Mouse (Mus musculus): Measurements from ENCODE around the gene Eral1. TPM values are rescaled to one million over a fixed set of nuclear protein-coding genes. Genes with fewer than 3 reads are reported as not detected.
"Not testable (repeated sequence)": the region's sequence is repeated elsewhere in the genome, so short reads cannot be mapped to it uniquely, and the experiment has no call there.

Eral1 gene
- polyA plus RNA-seq, 1 experiment from 2014 or later, result 32.4 TPM

GRCm38 (mm10) chr11:78065906-78066305 is 14.3 kb downstream of the Eral1 start:
- no peak for ATAC-seq (replicated peaks; ENCODE audit: low FRiP score, low TSS enrichment, low read depth)
- Histone ChIP-seq H3K4me2 (ENCODE audit: low read length) (no peak overlapping the region), H3K4me1 (replicated peaks; ENCODE audit: control insufficient read depth, insufficient read depth, low read length) (no peaks in the 10 kb centered on the region), H3K27ac (ENCODE audit: low read depth) (no peak overlapping the region), H3K9me3 (ENCODE audit: control insufficient read depth, low read length) (no peaks in the 10 kb centered on the region), H3K27me3 (replicated peaks; ENCODE audit: control insufficient read depth, insufficient read depth, low read length) (no peaks in the 10 kb centered on the region), H3K4me3 (ENCODE audit: low read depth, low read length) (no peak overlapping the region), H3K36me3 (ENCODE audit: control insufficient read depth, insufficient read depth, low read length) (no peaks in the 10 kb centered on the region), H3K9ac (ENCODE audit: low read length) (no peak overlapping the region)
- 38% methylated on average over 2 of the region's 2 CpGs for WGBS
- DNase-seq (ENCODE audit: low spot score), result no peak

- H3K4me1 ChIP-seq (replicated peaks; ENCODE audit: control insufficient read depth, insufficient read depth, low read length), result no peaks in the 10 kb centered on the region
- no peak for ATAC-seq (replicated peaks; ENCODE audit: low FRiP score, low TSS enrichment, low read depth)
Observed at GRCm38 (mm10) chr11:78062563-78062962, 17.6 kb downstream of the Eral1 start.

GRCm38 (mm10) chr11:78059833-78060757 is 20.1 kb downstream of the Eral1 start:
- no peak for DNase-seq (ENCODE audit: low spot score)
- Histone ChIP-seq H3K4me3 (ENCODE audit: low read depth, low read length) (no peak overlapping the region), H3K27ac (ENCODE audit: low read depth) (no peak overlapping the region), H3K4me2 (ENCODE audit: low read length) (no peak overlapping the region), H3K9me3 (ENCODE audit: control insufficient read depth, low read length) (no peaks in the 10 kb centered on the region), H3K4me1 (replicated peaks; ENCODE audit: control insufficient read depth, insufficient read depth, low read length) (no peaks in the 10 kb centered on the region), H3K27me3 (replicated peaks; ENCODE audit: control insufficient read depth, insufficient read depth, low read length) (no peaks in the 10 kb centered on the region), H3K36me3 (ENCODE audit: control insufficient read depth, insufficient read depth, low read length) (peaks cover 31% of the 10 kb centered on the region), H3K9ac (ENCODE audit: low read length) (no peak overlapping the region)
- peak; percentile 86; the same call in 1 of the 2 replicates for ATAC-seq (replicated peaks; ENCODE audit: low FRiP score, low TSS enrichment, low read depth)
- WGBS, result 65% methylated on average over 9 of the region's 9 CpGs

More at GRCm38 (mm10) chr11:78062563-78062962, 17.6 kb downstream of the Eral1 start:
- WGBS, result 80% methylated on average over 1 of the region's 1 CpGs
- no peak for DNase-seq (ENCODE audit: low spot score)
- Histone ChIP-seq H3K36me3 (ENCODE audit: control insufficient read depth, insufficient read depth, low read length) (peaks cover 24% of the 10 kb centered on the region), H3K9me3 (ENCODE audit: control insufficient read depth, low read length) (no peaks in the 10 kb centered on the region), H3K4me2 (ENCODE audit: low read length) (no peak overlapping the region), H3K27ac (ENCODE audit: low read depth) (no peak overlapping the region), H3K9ac (ENCODE audit: low read length) (no peak overlapping the region), H3K27me3 (replicated peaks; ENCODE audit: control insufficient read depth, insufficient read depth, low read length) (no peaks in the 10 kb centered on the region), H3K4me3 (ENCODE audit: low read depth, low read length) (no peak overlapping the region)

GRCm38 (mm10) chr11:78056946-78057345 is 23.2 kb downstream of the Eral1 start:
- H3K36me3 ChIP-seq (ENCODE audit: control insufficient read depth, insufficient read depth, low read length), result peaks cover 42% of the 10 kb centered on the region
- WGBS, result 85% methylated on average over 8 of the region's 8 CpGs
- no peak overlapping the region for H3K4me3 ChIP-seq (ENCODE audit: low read depth, low read length)
- no peak overlapping the region for H3K9ac ChIP-seq (ENCODE audit: low read length)
- H3K4me1 ChIP-seq (replicated peaks; ENCODE audit: control insufficient read depth, insufficient read depth, low read length), result no peaks in the 10 kb centered on the region
- no peak for DNase-seq (ENCODE audit: low spot score)
- H3K27ac ChIP-seq (ENCODE audit: low read depth), result no peak overlapping the region
- H3K27me3 ChIP-seq (replicated peaks; ENCODE audit: control insufficient read depth, insufficient read depth, low read length), result no peaks in the 10 kb centered on the region
- H3K4me2 ChIP-seq (ENCODE audit: low read length), result no peak overlapping the region
- no peak for ATAC-seq (replicated peaks; ENCODE audit: low FRiP score, low TSS enrichment, low read depth)
- H3K9me3 ChIP-seq (ENCODE audit: control insufficient read depth, low read length), result no peaks in the 10 kb centered on the region

GRCm38 (mm10) chr11:78053078-78053477 is 27.1 kb downstream of the Eral1 start:
- no peak for DNase-seq (ENCODE audit: low spot score)
- no peak for ATAC-seq (replicated peaks; ENCODE audit: low FRiP score, low TSS enrichment, low read depth)
- Histone ChIP-seq H3K4me3 (ENCODE audit: low read depth, low read length) (no peak overlapping the region), H3K4me2 (ENCODE audit: low read length) (no peak overlapping the region), H3K27ac (ENCODE audit: low read depth) (no peak overlapping the region), H3K9me3 (ENCODE audit: control insufficient read depth, low read length) (no peaks in the 10 kb centered on the region), H3K9ac (ENCODE audit: low read length) (no peak overlapping the region), H3K27me3 (replicated peaks; ENCODE audit: control insufficient read depth, insufficient read depth, low read length) (no peaks in the 10 kb centered on the region), H3K4me1 (replicated peaks; ENCODE audit: control insufficient read depth, insufficient read depth, low read length) (no peaks in the 10 kb centered on the region), H3K36me3 (ENCODE audit: control insufficient read depth, insufficient read depth, low read length) (peaks cover 36% of the 10 kb centered on the region)
- 88% methylated on average over 8 of the region's 8 CpGs for WGBS

GRCm38 (mm10) chr11:78048637-78049036 is 31.5 kb downstream of the Eral1 start:
- not testable (repeated sequence) for H3K4me1 ChIP-seq (replicated peaks; ENCODE audit: control insufficient read depth, insufficient read depth, low read length); ATAC-seq (replicated peaks; ENCODE audit: low FRiP score, low TSS enrichment, low read depth); H3K27me3 ChIP-seq (replicated peaks; ENCODE audit: control insufficient read depth, insufficient read depth, low read length); H3K9ac ChIP-seq (ENCODE audit: low read length); H3K27ac ChIP-seq (ENCODE audit: low read depth); H3K4me2 ChIP-seq (ENCODE audit: low read length); H3K4me3 ChIP-seq (ENCODE audit: low read depth, low read length); H3K9me3 ChIP-seq (ENCODE audit: control insufficient read depth, low read length); DNase-seq (ENCODE audit: low spot score)
- 94% methylated on average over 2 of the region's 4 CpGs for WGBS
- H3K36me3 ChIP-seq (ENCODE audit: control insufficient read depth, insufficient read depth, low read length), result peaks cover 17% of the 10 kb centered on the region

GRCm38 (mm10) chr11:78044758-78045251 is 35.4 kb downstream of the Eral1 start:
- Histone ChIP-seq H3K36me3 (ENCODE audit: control insufficient read depth, insufficient read depth, low read length) (no peaks in the 10 kb centered on the region), H3K4me1 (replicated peaks; ENCODE audit: control insufficient read depth, insufficient read depth, low read length) (no peaks in the 10 kb centered on the region), H3K9me3 (ENCODE audit: control insufficient read depth, low read length) (no peaks in the 10 kb centered on the region), H3K4me2 (ENCODE audit: low read length) (no peak overlapping the region), H3K9ac (ENCODE audit: low read length) (no peak overlapping the region), H3K27me3 (replicated peaks; ENCODE audit: control insufficient read depth, insufficient read depth, low read length) (no peaks in the 10 kb centered on the region), H3K27ac (ENCODE audit: low read depth) (no peak overlapping the region), H3K4me3 (ENCODE audit: low read depth, low read length) (no peak overlapping the region)
- 82% methylated on average over 5 of the region's 5 CpGs for WGBS
- DNase-seq (ENCODE audit: low spot score) (no peak), ATAC-seq (replicated peaks; ENCODE audit: low FRiP score, low TSS enrichment, low read depth) (no peak)

- H3K4me1 ChIP-seq (replicated peaks; ENCODE audit: control insufficient read depth, insufficient read depth, low read length), result not testable (repeated sequence)
- WGBS, result 90% methylated on average over 4 of the region's 4 CpGs
Observed at GRCm38 (mm10) chr11:78042290-78042870, 37.8 kb downstream of the Eral1 start.

More at GRCm38 (mm10) chr11:78042290-78042870, 37.8 kb downstream of the Eral1 start:
- DNase-seq (ENCODE audit: low spot score); H3K9ac ChIP-seq (ENCODE audit: low read length); H3K36me3 ChIP-seq (ENCODE audit: control insufficient read depth, insufficient read depth, low read length); H3K4me2 ChIP-seq (ENCODE audit: low read length); ATAC-seq (replicated peaks; ENCODE audit: low FRiP score, low TSS enrichment, low read depth); H3K27me3 ChIP-seq (replicated peaks; ENCODE audit: control insufficient read depth, insufficient read depth, low read length); H3K27ac ChIP-seq (ENCODE audit: low read depth); H3K4me3 ChIP-seq (ENCODE audit: low read depth, low read length); H3K9me3 ChIP-seq (ENCODE audit: control insufficient read depth, low read length): not testable (repeated sequence)

All from intestine, embryonic 14.5 days (tissue).